In genomic region chr1:52120191-52120590, GRCm38 (mm10) we compare ENCODE assay signal across 8 mouse cellular contexts. TPM values are rescaled to one million over a fixed set of nuclear protein-coding genes. Genes with fewer than 3 reads are reported as not detected.
A peak's percentile ranks its signal among the peaks of the same experiment; 100 is the strongest.
DNase-seq lines count a peak whose midpoint lies in the region; ATAC-seq and TF ChIP-seq lines count a peak whose summit lies in the region.

No protein-coding gene starts in this region.

- H3K36me3 ChIP-seq in kidney, adult 2 months (ENCODE audit: control insufficient read depth, insufficient read depth, low read length) = no peaks in the 10 kb centered on the region; the same call in 1 of the 2 replicates
- no peaks in the 10 kb centered on the region for H3K36me3 ChIP-seq in ES-E14 (ENCODE audit: control insufficient read depth, insufficient read depth, low read length, poor library complexity, severe bottlenecking)
- peaks cover 6% of the 10 kb centered on the region; the same call in 1 of the 2 replicates for H3K36me3 ChIP-seq in heart, embryonic 16.5 days (ENCODE audit: control insufficient read depth, insufficient read depth)
- no peaks in the 10 kb centered on the region for H3K36me3 ChIP-seq in midbrain, embryonic 10.5 days

- no peak for TF ChIP-seq POLR2A in kidney, adult 2 months (IDR thresholded peaks at IDR 0.05; ENCODE audit: low read depth, low read length)

- H3K9me3 ChIP-seq in ES-E14 (ENCODE audit: control insufficient read depth, insufficient read depth, low read depth, low read length) = no peaks in the 10 kb centered on the region
- no peaks in the 10 kb centered on the region for H3K9me3 ChIP-seq in heart, embryonic 16.5 days (replicated peaks; ENCODE audit: control insufficient read depth, low read length)
- no peaks in the 10 kb centered on the region for H3K9me3 ChIP-seq in midbrain, embryonic 10.5 days (replicated peaks)

- TF ChIP-seq CTCF in kidney, adult 2 months (conservative IDR thresholded peaks at IDR 0.05; ENCODE audit: insufficient read depth, insufficient read length, low read depth, low read length) = no peak

- no peak for ATAC-seq in heart, embryonic 16.5 days (replicated peaks; ENCODE audit: extremely low read depth, insufficient read depth, low FRiP score)
- ATAC-seq in activated CD4-positive, CD25-positive, alpha-beta regulatory T cell, adult 4 months = no peak

- H3K4me1 ChIP-seq in kidney, adult 2 months (ENCODE audit: control insufficient read depth, insufficient read depth, low read length) = no peaks in the 10 kb centered on the region; the same call in 1 of the 2 replicates
- H3K4me1 ChIP-seq in ES-E14 (ENCODE audit: control insufficient read depth in 2 of 2, insufficient read depth in 2 of 2, low read length in 2 of 2, poor library complexity in 1 of 2) = 0 out of 4 replicates have a peak, but pooled peaks cover 0 to 4% of the 10 kb centered on the region in 2 experiments
- peaks cover 10% of the 10 kb centered on the region for H3K4me1 ChIP-seq in heart, embryonic 16.5 days (ENCODE audit: control insufficient read depth, insufficient read depth, low read length)
- H3K4me1 ChIP-seq in midbrain, embryonic 10.5 days = peaks cover 13% of the 10 kb centered on the region

- H3K4me2 ChIP-seq in heart, embryonic 16.5 days (ENCODE audit: low read depth, low read length) = peak overlapping the region; percentile 80

- WGBS in kidney, adult 2 months = 29% methylated on average over 10 of the region's 10 CpGs
- 24% methylated on average over 10 of the region's 10 CpGs for WGBS in heart, embryonic 16.5 days
- 46% methylated on average over 10 of the region's 10 CpGs for WGBS in midbrain, embryonic 10.5 days

- H3K9ac ChIP-seq in ES-E14 (ENCODE audit: insufficient read depth, low read depth, low read length, poor library complexity, severe bottlenecking) = no peak overlapping the region
- peak overlapping the region; percentile 78 for H3K9ac ChIP-seq in heart, embryonic 16.5 days (ENCODE audit: low read length)

- DNase-seq in kidney, adult 2 months = no peak
- DNase-seq in kidney, adult 18-20 months = no peak
- DNase-seq in ES-E14 (ENCODE audit: low read depth, low spot score) = no peak
- no peak for DNase-seq in midbrain, embryonic 10.5 days (ENCODE audit: low spot score)
- DNase-seq in frontal cortex, postnatal 14 days (ENCODE audit: low spot score in 2 of 2) = no peak
- DNase-seq in left cerebral cortex, adult 18-20 months (ENCODE audit: low spot score in 2 of 2) = no peak

- no peak overlapping the region for H3K27ac ChIP-seq in kidney, adult 2 months (ENCODE audit: insufficient read depth, low read depth, low read length)
- no peak overlapping the region for H3K27ac ChIP-seq in ES-E14 (ENCODE audit: insufficient read depth, low read depth, low read length, poor library complexity, severe bottlenecking)
- H3K27ac ChIP-seq in heart, embryonic 16.5 days (ENCODE audit: low read length) = peak overlapping the region; percentile 62; the same call in 1 of the 2 replicates
- H3K27ac ChIP-seq in midbrain, embryonic 10.5 days (replicated peaks) = no peak overlapping the region

- H3K4me3 ChIP-seq in kidney, adult 2 months (ENCODE audit: insufficient read depth, low read depth, low read length) = peak overlapping the region; percentile 85
- H3K4me3 ChIP-seq in ES-E14 (ENCODE audit: insufficient read depth in 1 of 2, low read depth in 1 of 2, low read length in 2 of 2, poor library complexity in 1 of 2, severe bottlenecking in 1 of 2) = peak overlapping the region; percentile 69 to 80; a peak in 3 of 4 replicates
- H3K4me3 ChIP-seq in heart, embryonic 16.5 days (ENCODE audit: low read length) = peak overlapping the region; percentile 75
- peak overlapping the region; percentile 90 for H3K4me3 ChIP-seq in midbrain, embryonic 10.5 days

- in situ Hi-C loops in ES-E14 (cut with MboI; ENCODE audit: low sequenced_read_pairs in 2 of 2, unreplicated experiment in 2 of 2) = no loop called here

- no peaks in the 10 kb centered on the region for H3K27me3 ChIP-seq in kidney, adult 2 months (replicated peaks; ENCODE audit: control insufficient read depth, insufficient read depth, low read length)
- no peaks in the 10 kb centered on the region for H3K27me3 ChIP-seq in heart, embryonic 16.5 days (ENCODE audit: control insufficient read depth, insufficient read depth, low read length)
- H3K27me3 ChIP-seq in midbrain, embryonic 10.5 days (ENCODE audit: low read depth, poor library complexity, severe bottlenecking) = peaks cover 18% of the 10 kb centered on the region

TF ChIP-seq in ES-E14, 5 proteins besides CTCF, POLR2A, EP300 and RAD21:
- TF ChIP-seq MAFK (IDR thresholded peaks at IDR 0.05; ENCODE audit: insufficient read depth, low read depth, low read length) (no peak), HCFC1 (IDR thresholded peaks at IDR 0.05; ENCODE audit: borderline replicate concordance, insufficient read depth, low read length) (no peak), CHD2 (IDR thresholded peaks at IDR 0.05; ENCODE audit: low read depth, low read length) (no peak), ZC3H11A (IDR thresholded peaks at IDR 0.05; ENCODE audit: borderline replicate concordance, low read depth, low read length) (no peak), ZNF384 (IDR thresholded peaks at IDR 0.05; ENCODE audit: low read depth, low read length) (no peak)

RNA-seq across cellular contexts. Expression of gene Stat1, which starts 1.0 kb away (rescaled TPM):
- polyA plus RNA-seq in kidney, adult 2 months (2012; rRNA removed) = 35.0 and 40.8 TPM in 2 replicates
- 14.8 and 17.0 TPM in 2 replicates for total RNA-seq in ES-E14 (2012; rRNA removed)
- 36.5 and 50.3 TPM in 2 replicates for polyA plus RNA-seq in heart, embryonic 16.5 days (2015; fragmentation: Nextera tagmentation; extraction: Ambion mirVana)
- 11.2 and 14.6 TPM in 2 replicates for polyA plus RNA-seq in midbrain, embryonic 10.5 days (2016; fragmentation: Nextera tagmentation; extraction: Ambion mirVana)
- polyA plus RNA-seq in activated CD4-positive, CD25-positive, alpha-beta regulatory T cell, adult 4 months (2017; shearing (Covaris generic)) = 100 to 1,000 TPM; 697 to 904 TPM
- 10 to 100 TPM; 17.2 to 21.9 TPM for total RNA-seq in left cerebral cortex, adult 18-20 months (2021)

Comparison
In these comparisons a context has a peak if more than half of its experiments do, and no peak if none do; other contexts are left out.
1. RNA of gene Stat1, which starts 1.0 kb away (polyA plus RNA-seq): 697 to 904 TPM in activated CD4-positive, CD25-positive, alpha-beta regulatory T cell, adult 4 months; 36.5 to 50.3 TPM in heart, embryonic 16.5 days, 35.0 to 40.8 TPM in kidney, adult 2 months and 11.2 to 14.6 TPM in midbrain, embryonic 10.5 days; every median in the first group is over 10 times any median in the second.
2. Peak in every context shown above with its lines, with median percentiles within 50 percentile points of each other: H3K4me3 ChIP-seq.